Mouse (Mus musculus): ENCODE measurements at regions not wholly inside any gene's neighbourhood (a gene's known extent, or its start where the extent isn't known, plus 50 kb on each side); places are given as distances from the start of the nearest gene placed in this dataset.

DNA sequence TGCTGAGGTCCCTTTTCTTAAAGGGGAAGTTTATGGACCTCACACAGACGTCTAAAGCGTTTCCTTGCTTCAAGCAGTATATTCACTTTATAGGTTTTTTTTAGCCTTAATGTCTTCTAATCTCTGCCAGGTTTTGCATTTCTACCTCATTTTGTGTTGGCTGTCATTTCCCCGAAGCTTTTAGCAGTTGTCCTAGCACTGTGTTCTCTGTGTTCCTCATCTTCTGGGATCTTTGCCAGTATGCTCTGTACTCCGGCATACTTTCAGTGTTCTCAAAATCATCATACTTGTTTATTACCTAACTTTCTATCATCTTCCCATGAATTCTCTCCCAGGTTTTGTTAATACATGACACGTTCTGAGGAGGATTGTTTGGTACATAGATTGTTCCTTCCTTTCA is 333.5 kb upstream of the Lsamp start:
- Histone ChIP-seq H3K4me1 (ENCODE audit: control insufficient read depth, insufficient read depth, low read length) (no peaks in the 10 kb centered on the region), H3K9ac (ENCODE audit: low read length) (no peak overlapping the region), H3K27me3 (ENCODE audit: control insufficient read depth, insufficient read depth, low read length) (no peaks in the 10 kb centered on the region), H3K4me3 (ENCODE audit: low read depth, low read length) (no peak overlapping the region), H3K27ac (ENCODE audit: low read depth, low read length) (no peak overlapping the region), H3K4me2 (ENCODE audit: low read depth) (no peak overlapping the region), H3K36me3 (ENCODE audit: control insufficient read depth, insufficient read depth, low read length) (no peaks in the 10 kb centered on the region), H3K9me3 (ENCODE audit: control insufficient read depth, low read length) (no peaks in the 10 kb centered on the region)
- no peak for ATAC-seq (ENCODE audit: insufficient read depth, low FRiP score, low TSS enrichment)
- 89% methylated on average over 5 of the region's 5 CpGs for WGBS
- no peak for DNase-seq (ENCODE audit: low spot score)

DNA sequence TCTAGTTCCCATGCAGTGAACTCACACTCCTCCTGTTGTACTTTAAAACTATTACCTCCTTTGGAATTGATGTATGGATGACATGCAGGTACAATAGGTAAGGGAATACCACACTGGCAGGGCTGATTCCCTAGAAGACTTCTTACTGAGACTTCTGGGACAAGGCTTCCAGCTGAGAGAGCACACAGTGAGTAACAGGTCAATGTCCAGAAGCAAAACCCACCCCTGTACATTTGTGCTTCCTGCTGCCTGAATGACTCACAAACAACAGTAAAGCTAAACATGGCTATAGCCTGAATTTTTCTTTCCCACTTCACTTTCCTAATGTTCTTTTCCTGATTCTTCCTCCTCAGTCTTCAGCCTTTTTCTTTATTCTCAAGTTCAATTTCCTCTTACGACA is 316.3 kb upstream of the Lsamp start:
- Histone ChIP-seq H3K27me3 (ENCODE audit: control insufficient read depth, insufficient read depth, low read length) (no peaks in the 10 kb centered on the region), H3K4me3 (ENCODE audit: low read depth, low read length) (no peak overlapping the region), H3K9ac (ENCODE audit: low read length) (no peak overlapping the region), H3K4me1 (ENCODE audit: control insufficient read depth, insufficient read depth, low read length) (no peaks in the 10 kb centered on the region), H3K9me3 (ENCODE audit: control insufficient read depth, low read length) (no peaks in the 10 kb centered on the region), H3K4me2 (ENCODE audit: low read depth) (no peak overlapping the region), H3K36me3 (ENCODE audit: control insufficient read depth, insufficient read depth, low read length) (no peaks in the 10 kb centered on the region), H3K27ac (ENCODE audit: low read depth, low read length) (no peak overlapping the region)
- 96% methylated on average over 1 of the region's 1 CpGs for WGBS
- DNase-seq (ENCODE audit: low spot score), result no peak
- ATAC-seq (ENCODE audit: insufficient read depth, low FRiP score, low TSS enrichment), result no peak

GRCm38 (mm10) chr16:39672096-39672985 is 311.8 kb upstream of the Lsamp start:
- Histone ChIP-seq H3K4me1 (ENCODE audit: control insufficient read depth, insufficient read depth, low read length) (no peaks in the 10 kb centered on the region), H3K9me3 (ENCODE audit: control insufficient read depth, low read length) (no peaks in the 10 kb centered on the region), H3K27me3 (ENCODE audit: control insufficient read depth, insufficient read depth, low read length) (no peaks in the 10 kb centered on the region), H3K4me3 (ENCODE audit: low read depth, low read length) (no peak overlapping the region), H3K4me2 (ENCODE audit: low read depth) (no peak overlapping the region), H3K27ac (ENCODE audit: low read depth, low read length) (no peak overlapping the region), H3K9ac (ENCODE audit: low read length) (no peak overlapping the region), H3K36me3 (ENCODE audit: control insufficient read depth, insufficient read depth, low read length) (no peaks in the 10 kb centered on the region)
- WGBS, result 56% methylated on average over 5 of the region's 5 CpGs
- ATAC-seq (ENCODE audit: insufficient read depth, low FRiP score, low TSS enrichment), result no peak
- no peak for DNase-seq (ENCODE audit: low spot score)

- H3K9ac ChIP-seq (ENCODE audit: low read length), result no peak overlapping the region
- ATAC-seq (ENCODE audit: insufficient read depth, low FRiP score, low TSS enrichment) (no peak), DNase-seq (ENCODE audit: low spot score) (no peak)
- H3K4me1 ChIP-seq (ENCODE audit: control insufficient read depth, insufficient read depth, low read length), result no peaks in the 10 kb centered on the region
- H3K4me2 ChIP-seq (ENCODE audit: low read depth), result no peak overlapping the region
- 59% methylated on average over 3 of the region's 3 CpGs for WGBS
- no peak overlapping the region for H3K27ac ChIP-seq (ENCODE audit: low read depth, low read length)
- H3K4me3 ChIP-seq (ENCODE audit: low read depth, low read length), result no peak overlapping the region
- H3K9me3 ChIP-seq (ENCODE audit: control insufficient read depth, low read length), result no peaks in the 10 kb centered on the region
- H3K27me3 ChIP-seq (ENCODE audit: control insufficient read depth, insufficient read depth, low read length), result no peaks in the 10 kb centered on the region
- no peaks in the 10 kb centered on the region for H3K36me3 ChIP-seq (ENCODE audit: control insufficient read depth, insufficient read depth, low read length)
Observed at GRCm38 (mm10) chr16:39675775-39676174, 308.4 kb upstream of the Lsamp start.

GRCm38 (mm10) chr16:39678285-39678684 is 305.9 kb upstream of the Lsamp start:
- Histone ChIP-seq H3K4me3 (ENCODE audit: low read depth, low read length) (no peak overlapping the region), H3K27ac (ENCODE audit: low read depth, low read length) (no peak overlapping the region), H3K9me3 (ENCODE audit: control insufficient read depth, low read length) (no peaks in the 10 kb centered on the region), H3K36me3 (ENCODE audit: control insufficient read depth, insufficient read depth, low read length) (no peaks in the 10 kb centered on the region), H3K4me1 (ENCODE audit: control insufficient read depth, insufficient read depth, low read length) (no peaks in the 10 kb centered on the region), H3K4me2 (ENCODE audit: low read depth) (no peak overlapping the region), H3K9ac (ENCODE audit: low read length) (no peak overlapping the region), H3K27me3 (ENCODE audit: control insufficient read depth, insufficient read depth, low read length) (no peaks in the 10 kb centered on the region)
- ATAC-seq (ENCODE audit: insufficient read depth, low FRiP score, low TSS enrichment), result no peak
- no peak for DNase-seq (ENCODE audit: low spot score)
- 87% methylated on average over 4 of the region's 4 CpGs for WGBS

- H3K36me3 ChIP-seq (ENCODE audit: control insufficient read depth, insufficient read depth, low read length), result no peaks in the 10 kb centered on the region
- WGBS, result 86% methylated on average over 2 of the region's 2 CpGs
- no peaks in the 10 kb centered on the region for H3K9me3 ChIP-seq (ENCODE audit: control insufficient read depth, low read length)
- no peak overlapping the region for H3K4me3 ChIP-seq (ENCODE audit: low read depth, low read length)
- H3K4me2 ChIP-seq (ENCODE audit: low read depth), result no peak overlapping the region
- no peaks in the 10 kb centered on the region for H3K27me3 ChIP-seq (ENCODE audit: control insufficient read depth, insufficient read depth, low read length)
- DNase-seq (ENCODE audit: low spot score), result no peak
- H3K27ac ChIP-seq (ENCODE audit: low read depth, low read length), result no peak overlapping the region
- ATAC-seq (ENCODE audit: insufficient read depth, low FRiP score, low TSS enrichment), result no peak
- H3K9ac ChIP-seq (ENCODE audit: low read length), result no peak overlapping the region
- no peaks in the 10 kb centered on the region for H3K4me1 ChIP-seq (ENCODE audit: control insufficient read depth, insufficient read depth, low read length)
Observed at GRCm38 (mm10) chr16:39693061-39693460, 291.1 kb upstream of the Lsamp start.

GRCm38 (mm10) chr16:39695855-39696254 is 288.3 kb upstream of the Lsamp start:
- H3K4me2 ChIP-seq (ENCODE audit: low read depth), result no peak overlapping the region
- H3K36me3 ChIP-seq (ENCODE audit: control insufficient read depth, insufficient read depth, low read length), result no peaks in the 10 kb centered on the region
- no peak for DNase-seq (ENCODE audit: low spot score)
- no peaks in the 10 kb centered on the region for H3K9me3 ChIP-seq (ENCODE audit: control insufficient read depth, low read length)
- H3K9ac ChIP-seq (ENCODE audit: low read length), result no peak overlapping the region
- ATAC-seq (ENCODE audit: insufficient read depth, low FRiP score, low TSS enrichment), result no peak
- no peak overlapping the region for H3K4me3 ChIP-seq (ENCODE audit: low read depth, low read length)
- no peaks in the 10 kb centered on the region for H3K27me3 ChIP-seq (ENCODE audit: control insufficient read depth, insufficient read depth, low read length)
- WGBS, result 93% methylated on average over 1 of the region's 1 CpGs
- no peaks in the 10 kb centered on the region for H3K4me1 ChIP-seq (ENCODE audit: control insufficient read depth, insufficient read depth, low read length)
- H3K27ac ChIP-seq (ENCODE audit: low read depth, low read length), result no peak overlapping the region

- no peak for ATAC-seq (ENCODE audit: insufficient read depth, low FRiP score, low TSS enrichment)
- Histone ChIP-seq H3K36me3 (ENCODE audit: control insufficient read depth, insufficient read depth, low read length) (no peaks in the 10 kb centered on the region), H3K27ac (ENCODE audit: low read depth, low read length) (no peak overlapping the region), H3K4me3 (ENCODE audit: low read depth, low read length) (no peak overlapping the region), H3K27me3 (ENCODE audit: control insufficient read depth, insufficient read depth, low read length) (no peaks in the 10 kb centered on the region), H3K4me1 (ENCODE audit: control insufficient read depth, insufficient read depth, low read length) (no peaks in the 10 kb centered on the region), H3K9me3 (ENCODE audit: control insufficient read depth, low read length) (no peaks in the 10 kb centered on the region), H3K9ac (ENCODE audit: low read length) (no peak overlapping the region), H3K4me2 (ENCODE audit: low read depth) (no peak overlapping the region)
- DNase-seq (ENCODE audit: low spot score), result no peak
- WGBS, result 88% methylated on average over 1 of the region's 1 CpGs
Observed at GRCm38 (mm10) chr16:39699201-39699600, 285.0 kb upstream of the Lsamp start.

DNA sequence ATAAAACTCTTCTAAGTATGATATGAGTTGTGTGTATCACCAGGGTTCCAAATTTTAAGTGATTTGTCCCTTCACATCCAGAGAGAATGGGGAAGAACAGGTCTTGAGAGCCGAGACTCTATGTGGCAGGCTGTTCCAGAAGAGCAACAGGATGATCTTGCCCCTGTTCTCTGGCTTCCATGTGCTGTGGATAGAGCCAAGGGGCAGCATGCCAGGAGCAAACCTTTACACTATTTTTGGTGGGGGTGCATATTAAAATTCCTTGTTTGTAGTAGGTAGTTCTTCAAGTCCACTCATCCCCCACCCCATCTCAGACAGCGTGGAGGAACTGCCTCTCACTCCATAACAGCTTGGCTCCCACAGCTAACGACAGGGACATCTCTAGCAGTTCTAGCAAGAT is 278.0 kb upstream of the Lsamp start:
- no peak overlapping the region for H3K4me2 ChIP-seq (ENCODE audit: low read depth)
- H3K4me1 ChIP-seq (ENCODE audit: control insufficient read depth, insufficient read depth, low read length), result no peaks in the 10 kb centered on the region
- ATAC-seq (ENCODE audit: insufficient read depth, low FRiP score, low TSS enrichment), result no peak
- no peak overlapping the region for H3K9ac ChIP-seq (ENCODE audit: low read length)
- no peak overlapping the region for H3K4me3 ChIP-seq (ENCODE audit: low read depth, low read length)
- H3K36me3 ChIP-seq (ENCODE audit: control insufficient read depth, insufficient read depth, low read length), result no peaks in the 10 kb centered on the region
- H3K27ac ChIP-seq (ENCODE audit: low read depth, low read length), result no peak overlapping the region
- DNase-seq (ENCODE audit: low spot score), result no peak
- WGBS, result 76% methylated on average over 3 of the region's 3 CpGs
- no peaks in the 10 kb centered on the region for H3K9me3 ChIP-seq (ENCODE audit: control insufficient read depth, low read length)
- H3K27me3 ChIP-seq (ENCODE audit: control insufficient read depth, insufficient read depth, low read length), result no peaks in the 10 kb centered on the region

Data from neural tube, embryonic 11.5 days (tissue).